Mouse (Mus musculus) midbrain, embryonic 16.5 days (tissue): ENCODE measurements around the gene Cd200. TPM values are rescaled to one million over a fixed set of nuclear protein-coding genes. Genes with fewer than 3 reads are reported as not detected.

ENCODE experiments used
- ATAC-seq: fragments of 200-750 bp; cut with Nextera tagmentation; 2 replicates; pipeline ENCODE4 v1.8.0; 2017; ENCODE audit warnings: moderate TSS enrichment
- H3K27ac ChIP-seq: fragments of 300-500 bp; sonication (generic); 2 replicates; pipeline ENCODE4 v1.5.1; 2014; ENCODE audit warnings: mild to moderate bottlenecking, low read length, mixed read lengths
- H3K27me3 ChIP-seq: fragments of 300-500 bp; sonication (generic); 2 replicates; pipeline ENCODE4 v1.6.1; 2014; ENCODE audit warnings: low read depth, low read length, mixed read lengths; ENCODE audit not compliant: control insufficient read depth, insufficient read depth
- H3K36me3 ChIP-seq: fragments of 300-500 bp; sonication (generic); 2 replicates; pipeline ENCODE4 v1.6.1; 2014; ENCODE audit warnings: mild to moderate bottlenecking, low read length, moderate library complexity, mixed read lengths; ENCODE audit not compliant: control insufficient read depth, insufficient read depth
- H3K4me1 ChIP-seq: fragments of 300-500 bp; sonication (generic); 2 replicates; pipeline ENCODE4 v1.6.1; 2014; ENCODE audit warnings: mild to moderate bottlenecking, low read length, mixed read lengths; ENCODE audit not compliant: control insufficient read depth, insufficient read depth
- H3K4me2 ChIP-seq: fragments of 300-500 bp; sonication (generic); 2 replicates; pipeline ENCODE4 v1.6.1; 2014; ENCODE audit warnings: mild to moderate bottlenecking, low read length, mixed read lengths
- H3K4me3 ChIP-seq: fragments of 300-500 bp; sonication (generic); 2 replicates; pipeline ENCODE4 v1.5.1; 2014; ENCODE audit warnings: low read depth, mild to moderate bottlenecking, low read length, moderate library complexity, mixed read lengths
- H3K9ac ChIP-seq: fragments of 300-500 bp; sonication (generic); 2 replicates; pipeline ENCODE4 v1.6.1; 2014; ENCODE audit warnings: low read depth, low read length, mixed read lengths
- H3K9me3 ChIP-seq: fragments of 300-500 bp; sonication (generic); replicated peaks from 2 replicates; pipeline ENCODE4 v1.6.1; 2014; ENCODE audit warnings: mild to moderate bottlenecking, low read length, mixed read lengths; ENCODE audit not compliant: control insufficient read depth, poor library complexity, severe bottlenecking
- WGBS: fragments of 180-500 bp; shearing (Covaris S2); extraction: QIAGEN DNeasy Blood & Tissue Kit; methylation state at CpG from one replicate; pipeline ENCODE4 v1.1.7; 2014; 5-methylcytosine and 5-hydroxymethylcytosine counted together
- polyA plus RNA-seq: library from polyadenylated mRNA; unstranded; fragments of >200 nt; fragmentation: Nextera tagmentation; extraction: Ambion mirVana; gene quantifications from 2 replicates; pipeline ENCODE4 v1.2.1, GENCODE M21; 2015

Gene Cd200
- polyA plus RNA-seq, 1 experiment from 2014 or later: 438 TPM

GRCm38 (mm10) chr16:45334376-45334765 is 74.5 kb downstream of the Cd200 start:
- Histone ChIP-seq H3K4me3 (no peak overlapping the region), H3K36me3 (no peaks in the 10 kb centered on the region), H3K4me2 (no peak overlapping the region), H3K27ac (no peak overlapping the region), H3K9ac (no peak overlapping the region), H3K4me1 (no peaks in the 10 kb centered on the region), H3K9me3 (no peaks in the 10 kb centered on the region), H3K27me3 (no peaks in the 10 kb centered on the region)
- 92% methylated on average over 2 of the region's 2 CpGs for WGBS
- no peak for ATAC-seq

- Histone ChIP-seq H3K9ac (no peak overlapping the region), H3K9me3 (no peaks in the 10 kb centered on the region), H3K4me1 (no peaks in the 10 kb centered on the region), H3K27me3 (no peaks in the 10 kb centered on the region), H3K4me2 (no peak overlapping the region), H3K27ac (no peak overlapping the region), H3K4me3 (no peak overlapping the region), H3K36me3 (no peaks in the 10 kb centered on the region)
- ATAC-seq: no peak
- 86% methylated on average over 8 of the region's 8 CpGs for WGBS
Observed at GRCm38 (mm10) chr16:45333678-45334375, 75.0 kb downstream of the Cd200 start.

GRCm38 (mm10) chr16:45332591-45332990 is 76.3 kb downstream of the Cd200 start:
- Histone ChIP-seq H3K4me1 (no peaks in the 10 kb centered on the region), H3K4me2 (no peak overlapping the region), H3K36me3 (no peaks in the 10 kb centered on the region), H3K4me3 (no peak overlapping the region), H3K27me3 (no peaks in the 10 kb centered on the region), H3K9me3 (no peaks in the 10 kb centered on the region), H3K27ac (no peak overlapping the region), H3K9ac (no peak overlapping the region)
- no peak for ATAC-seq
- 54% methylated on average over 8 of the region's 8 CpGs for WGBS

Other genes with a start within 250 kb of the Cd200 start
- 0.10 TPM in 2 replicates for gene Btla, start 184.7 kb downstream of the Cd200 start, polyA plus RNA-seq
- not detected in 2 replicates for gene Gm609, start 83.9 kb upstream of the Cd200 start, polyA plus RNA-seq
- gene Gm17783, start 123.0 kb upstream of the Cd200 start, polyA plus RNA-seq: not detected in 2 replicates
- gene Slc9c1, start 126.3 kb upstream of the Cd200 start, polyA plus RNA-seq: not detected in 2 replicates
- gene Gcsam, start 201.3 kb upstream of the Cd200 start, polyA plus RNA-seq: not detected in 2 replicates
- gene BC016579, start 245.0 kb upstream of the Cd200 start, polyA plus RNA-seq: not detected in 2 replicates